Mouse (Mus musculus) brain, embryonic 14.5 days (tissue): ENCODE results near the gene Dars2.

Experiments
- CTCF ChIP-seq: fragments of 200-500 bp; IDR thresholded peaks from 2 replicates; pipeline ENCODE4 v1.5.1; 2012; ENCODE audit warnings: inconsistent platforms, mild to moderate bottlenecking, moderate library complexity, borderline replicate concordance; ENCODE audit not compliant: insufficient read depth, insufficient read length; ENCODE audit errors: extremely low read depth
- POLR2A ChIP-seq: fragments of 200-500 bp; IDR thresholded peaks from 2 replicates; pipeline ENCODE4 v1.6.1; 2012; ENCODE audit warnings: mild to moderate bottlenecking, inconsistent platforms, borderline replicate concordance; ENCODE audit not compliant: poor library complexity, insufficient read depth, insufficient read length, severe bottlenecking; ENCODE audit errors: extremely low read depth

DNA sequence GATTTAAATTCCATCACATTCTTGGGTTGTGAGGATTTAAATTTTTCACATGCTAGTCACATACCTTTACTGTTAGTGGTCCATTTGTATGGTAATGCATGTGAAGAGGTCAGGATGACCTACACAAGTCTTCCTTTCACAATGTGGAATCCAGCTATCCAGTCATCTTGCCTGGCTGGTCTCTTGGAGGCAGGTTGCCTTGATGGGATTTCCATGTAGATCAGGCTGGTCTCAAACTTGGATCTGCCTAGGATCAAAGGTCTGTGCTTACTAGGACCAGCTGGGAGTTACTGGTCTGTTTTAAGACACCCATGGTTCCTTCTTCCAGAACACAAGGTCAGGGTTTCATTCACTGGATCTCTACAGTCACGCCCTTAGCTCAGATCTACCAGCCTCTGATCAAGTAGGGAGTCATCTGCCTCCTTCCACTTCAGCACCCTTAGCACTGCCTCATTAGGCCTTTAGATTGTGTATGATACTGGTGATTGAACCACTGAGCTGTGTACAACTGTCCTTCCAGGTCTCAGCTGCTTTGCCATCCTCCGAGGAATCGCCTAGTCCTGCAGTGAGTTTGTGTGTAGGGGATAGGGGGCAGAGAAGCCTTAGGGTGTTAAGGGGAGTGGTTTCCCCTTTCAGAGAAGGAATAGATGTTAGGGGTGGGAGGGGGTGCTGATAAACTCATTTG, 30.6 kb downstream of the Dars2 start:
- no peak for TF ChIP-seq CTCF
- TF ChIP-seq POLR2A, result no peak
